In genomic region chr1:106164111-106164510, GRCm38 (mm10) we compare ENCODE assay signal across 8 mouse cellular contexts.
"Had no signal": no experiment of that assay in that cellular context is flagged by ENCODE, and none has a peak within 500 bp of the region (broad histone marks: within the 10 kb centered on the region; RNA-seq: fewer than 3 reads in every experiment).

No protein-coding gene starts in this region.

- DNase-seq: liver, postnatal 0 days; lung, adult 2 months; lung, postnatal 14 days; lung, postnatal 36 days; right cerebral cortex, postnatal 14 days; thymus, adult 18-20 months; thymus, postnatal 14 days; thymus, postnatal 36 days had no signal
